Mouse (Mus musculus) yolk sac, embryonic 10.5 days (tissue): ENCODE data around the gene Selenon.
"Not testable (repeated sequence)": the region's sequence is repeated elsewhere in the genome, so short reads cannot be mapped to it uniquely, and the experiment has no call there.

Experiments used
- DNase-seq: peaks from one replicate; pipeline ENCODE4 v3.0.0-alpha.2; 2017; ENCODE audit warnings: low spot score

Selenon gene

GRCm38 (mm10) chr4:134510396-134510795 is 41.6 kb downstream of the Selenon start:
- DNase-seq = no peak

GRCm38 (mm10) chr4:134506713-134507112 is 45.3 kb downstream of the Selenon start:
- no peak for DNase-seq

GRCm38 (mm10) chr4:134505966-134506594 is 45.9 kb downstream of the Selenon start:
- no peak for DNase-seq

- no peak for DNase-seq
Observed at GRCm38 (mm10) chr4:134505303-134505789, 46.6 kb downstream of the Selenon start.

GRCm38 (mm10) chr4:134503686-134504357 is 48.1 kb downstream of the Selenon start:
- DNase-seq = no peak

GRCm38 (mm10) chr4:134501095-134501494 is 50.9 kb downstream of the Selenon start:
- no peak for DNase-seq

- DNase-seq = not testable (repeated sequence)
Observed at GRCm38 (mm10) chr4:134498983-134499382, 53.0 kb downstream of the Selenon start.

- DNase-seq = no peak
Observed at GRCm38 (mm10) chr4:134497986-134498731, 53.8 kb downstream of the Selenon start.

- no peak for DNase-seq
Observed at GRCm38 (mm10) chr4:134497223-134497622, 54.7 kb downstream of the Selenon start.

GRCm38 (mm10) chr4:134496595-134497210 is 55.3 kb downstream of the Selenon start, which contains the start of gene Paqr7:
Gene Paqr7, plus strand, starts transcription at chr4:134496697.
- peak; percentile 84 for DNase-seq

GRCm38 (mm10) chr4:134495546-134495923 is 56.4 kb downstream of the Selenon start:
- DNase-seq = no peak

GRCm38 (mm10) chr4:134494780-134495545 is 57.0 kb downstream of the Selenon start:
- DNase-seq = no peak

- DNase-seq = not testable (repeated sequence)
Observed at GRCm38 (mm10) chr4:134494161-134494560, 57.8 kb downstream of the Selenon start.

- DNase-seq = no peak
Observed at GRCm38 (mm10) chr4:134491716-134492115, 60.2 kb downstream of the Selenon start.

- DNase-seq = peak; percentile 78
Observed at GRCm38 (mm10) chr4:134489986-134490665, 61.8 kb downstream of the Selenon start.

- no peak for DNase-seq
Observed at GRCm38 (mm10) chr4:134488211-134488610, 63.8 kb downstream of the Selenon start.
